In genomic region chr1:73993279-73993678, GRCm38 (mm10) we compare ENCODE assay signal across 17 mouse cellular contexts.
"Had no signal": no experiment of that assay in that cellular context is flagged by ENCODE, and none has a peak within 500 bp of the region (broad histone marks: within the 10 kb centered on the region; RNA-seq: fewer than 3 reads in every experiment).

No protein-coding gene starts in this region.

- H3K9ac ChIP-seq: limb, embryonic 12.5 days; limb, embryonic 15.5 days; liver, embryonic 14.5 days; midbrain, embryonic 12.5 days; midbrain, embryonic 15.5 days; neural tube, embryonic 12.5 days; neural tube, embryonic 15.5 days had no signal

- H3K27me3 ChIP-seq: limb, embryonic 12.5 days; limb, embryonic 15.5 days; midbrain, embryonic 12.5 days; midbrain, embryonic 15.5 days; neural tube, embryonic 12.5 days; neural tube, embryonic 15.5 days had no signal

- H3K4me2 ChIP-seq: limb, embryonic 12.5 days; limb, embryonic 15.5 days; liver, embryonic 11.5 days; midbrain, embryonic 12.5 days; midbrain, embryonic 15.5 days; neural tube, embryonic 12.5 days; neural tube, embryonic 15.5 days had no signal

- ATAC-seq: intestine, postnatal 0 days; midbrain, embryonic 15.5 days had no signal

- H3K9me3 ChIP-seq: limb, embryonic 12.5 days; limb, embryonic 15.5 days; midbrain, embryonic 12.5 days; midbrain, embryonic 15.5 days; neural tube, embryonic 12.5 days; neural tube, embryonic 15.5 days had no signal

- H3K27ac ChIP-seq: limb, embryonic 12.5 days; limb, embryonic 15.5 days; liver, embryonic 14.5 days; macrophage; midbrain, embryonic 12.5 days; midbrain, embryonic 15.5 days; neural tube, embryonic 12.5 days; neural tube, embryonic 15.5 days had no signal

- H3K36me3 ChIP-seq: midbrain, embryonic 12.5 days; midbrain, embryonic 15.5 days; neural tube, embryonic 15.5 days had no signal

- H3K4me1 ChIP-seq: midbrain, embryonic 12.5 days; midbrain, embryonic 15.5 days had no signal

- H3K4me3 ChIP-seq: limb, embryonic 12.5 days; limb, embryonic 15.5 days; midbrain, embryonic 12.5 days; midbrain, embryonic 15.5 days; neural tube, embryonic 12.5 days; neural tube, embryonic 15.5 days had no signal

- DNase-seq: kidney, postnatal 10 days; left cerebral cortex, postnatal 4 days; right cerebral cortex, adult 18-20 months; right cerebral cortex, postnatal 14 days; right cerebral cortex, postnatal 4 days; thymus, adult 18-20 months; thymus, postnatal 36 days had no signal
